Mouse (Mus musculus): ENCODE measurements around the gene Erc2.
"Not testable (repeated sequence)": the region's sequence is repeated elsewhere in the genome, so short reads cannot be mapped to it uniquely, and the experiment has no call there.

The Erc2 gene

DNA sequence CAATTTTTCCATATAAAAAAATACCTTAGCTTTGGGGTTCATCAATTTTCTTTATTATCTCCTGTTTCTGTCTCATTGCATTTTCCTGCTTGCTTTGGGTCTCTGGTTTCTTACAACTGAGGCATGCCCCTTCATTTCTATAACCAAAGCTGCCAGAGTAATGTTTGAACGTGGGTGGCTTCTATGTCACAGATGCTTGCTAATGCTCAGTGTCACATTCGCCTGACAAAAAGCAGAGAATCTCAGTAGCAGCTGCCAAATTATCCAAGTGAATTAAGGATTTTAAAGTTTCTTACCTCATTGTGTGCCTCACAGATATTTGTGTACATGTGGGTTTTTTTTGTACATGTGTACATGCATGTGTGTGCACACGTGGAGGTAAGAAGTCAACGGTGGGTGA is 210.0 kb downstream of the Erc2 start:
- no peak for DNase-seq (ENCODE audit: low read depth, low spot score)

DNA sequence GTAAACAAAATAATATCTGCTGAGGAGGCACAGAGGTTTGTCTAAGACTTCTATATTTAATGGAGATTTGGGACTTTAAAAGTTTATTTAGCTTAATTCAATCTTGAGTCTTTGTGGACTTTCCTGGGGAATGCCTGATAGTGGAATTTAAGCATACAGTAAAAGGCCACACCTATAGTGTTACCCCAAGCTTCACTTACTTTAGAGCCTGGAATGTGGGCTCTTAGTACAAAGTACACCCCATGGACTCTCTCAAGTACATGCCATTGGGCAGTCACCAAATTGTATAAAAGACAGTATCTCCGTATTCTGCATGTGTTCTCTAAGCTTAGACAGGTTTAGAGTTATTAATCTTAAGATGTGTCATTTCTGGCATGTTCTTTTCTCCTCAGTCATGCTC is 213.1 kb downstream of the Erc2 start:
- no peak for DNase-seq (ENCODE audit: low read depth, low spot score)

DNA sequence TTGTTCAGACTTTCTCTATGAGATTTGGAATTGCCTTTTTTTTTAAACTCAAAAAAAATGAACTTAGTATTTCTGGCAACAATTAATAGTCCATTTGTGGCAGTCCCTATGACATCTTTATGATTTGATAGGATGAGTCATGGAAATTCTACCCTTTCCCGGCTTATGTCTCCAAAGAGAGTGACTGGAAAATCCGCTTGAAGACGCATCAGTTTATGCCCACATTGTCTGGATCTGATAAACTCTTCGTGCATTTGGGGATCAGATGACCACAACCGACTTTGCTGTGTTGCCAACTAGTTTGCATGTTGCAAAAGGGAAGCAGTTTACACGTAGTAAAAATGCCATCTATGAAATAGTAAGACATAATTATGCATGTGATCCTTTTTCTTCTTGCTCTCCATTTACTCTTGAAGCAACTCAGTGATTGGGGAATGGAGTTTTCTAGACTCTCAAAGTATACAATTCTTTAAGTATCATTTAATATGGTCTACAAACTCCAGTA is 215.4 kb downstream of the Erc2 start:
- no peak for DNase-seq (ENCODE audit: low read depth, low spot score)

DNA sequence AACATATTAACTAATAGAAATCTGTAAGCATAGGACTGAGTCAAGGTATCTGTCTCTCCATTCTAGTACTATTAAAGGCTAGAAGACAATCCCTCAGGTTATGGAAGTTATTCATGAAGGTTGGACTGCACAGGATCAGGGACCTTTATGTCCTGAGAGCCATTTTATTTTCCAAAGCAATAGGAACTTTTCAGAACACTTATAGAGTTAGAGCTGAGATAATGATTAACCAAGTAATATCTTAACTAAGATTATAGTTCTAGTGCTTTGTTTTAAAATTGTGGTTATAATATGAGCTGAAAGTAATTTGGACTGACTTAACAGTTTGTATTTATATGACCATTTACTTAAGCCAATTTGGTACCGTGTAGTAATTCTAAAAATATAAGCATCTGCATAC is 217.9 kb downstream of the Erc2 start:
- no peak for DNase-seq (ENCODE audit: low read depth, low spot score)

DNA sequence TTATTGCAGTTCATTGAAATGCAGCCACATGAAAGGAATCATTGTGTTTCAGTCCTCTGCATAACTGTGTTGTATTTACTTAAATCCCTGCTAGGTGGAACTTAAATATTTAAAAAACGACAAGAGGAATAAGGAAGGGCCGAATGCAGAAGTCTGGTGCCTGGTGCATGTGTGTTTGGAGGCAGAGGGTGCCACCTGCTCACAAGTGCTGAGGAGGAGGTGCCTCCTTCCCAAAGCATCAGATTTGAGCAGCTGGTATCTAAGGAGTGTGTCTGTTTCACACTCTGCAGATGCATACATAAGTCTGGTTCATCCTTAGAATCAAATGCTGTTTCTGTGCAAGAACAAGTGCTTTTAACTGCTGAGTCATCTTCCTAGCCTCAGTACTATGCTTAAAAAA is 224.6 kb downstream of the Erc2 start:
- DNase-seq (ENCODE audit: low read depth, low spot score), result no peak

DNA sequence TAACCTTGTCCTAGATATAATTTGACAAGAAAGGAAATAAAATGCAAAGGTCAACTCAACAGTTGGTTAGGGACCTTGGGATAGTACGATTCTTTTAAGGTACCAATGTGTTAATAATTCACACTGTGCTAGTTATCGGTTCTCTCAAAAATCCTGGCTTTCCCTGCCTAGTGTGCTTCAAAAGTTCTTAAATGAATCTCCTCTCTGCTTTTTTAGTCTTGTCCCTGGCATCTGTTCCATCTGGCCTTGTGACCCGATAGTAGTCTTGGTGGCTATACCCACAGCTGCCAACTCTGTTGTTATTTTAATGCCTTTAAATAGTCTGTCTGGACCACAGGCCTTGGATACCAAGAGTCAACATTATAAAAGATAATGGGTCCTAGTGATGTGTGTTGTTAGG is 225.1 kb downstream of the Erc2 start:
- no peak for DNase-seq (ENCODE audit: low read depth, low spot score)

DNA sequence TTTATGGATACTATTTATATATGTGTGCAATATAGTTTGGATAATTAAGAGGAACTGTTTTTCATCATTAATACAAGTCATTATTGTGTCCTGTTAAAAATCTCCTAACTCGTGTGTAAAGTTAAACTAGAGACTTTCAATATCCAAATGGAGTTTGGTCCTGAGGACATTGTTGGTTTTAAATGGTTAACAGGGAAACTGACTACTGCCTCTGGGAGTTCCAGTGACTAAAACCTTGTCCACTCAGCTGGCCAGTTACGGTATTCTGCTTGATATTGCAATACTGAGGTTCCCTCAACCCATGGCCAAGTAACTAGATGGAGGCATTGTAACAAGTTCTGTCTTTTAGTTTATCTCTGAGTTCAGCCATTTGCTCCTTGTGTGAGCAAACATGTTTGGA is 229.0 kb downstream of the Erc2 start:
- no peak for DNase-seq (ENCODE audit: low read depth, low spot score)

DNA sequence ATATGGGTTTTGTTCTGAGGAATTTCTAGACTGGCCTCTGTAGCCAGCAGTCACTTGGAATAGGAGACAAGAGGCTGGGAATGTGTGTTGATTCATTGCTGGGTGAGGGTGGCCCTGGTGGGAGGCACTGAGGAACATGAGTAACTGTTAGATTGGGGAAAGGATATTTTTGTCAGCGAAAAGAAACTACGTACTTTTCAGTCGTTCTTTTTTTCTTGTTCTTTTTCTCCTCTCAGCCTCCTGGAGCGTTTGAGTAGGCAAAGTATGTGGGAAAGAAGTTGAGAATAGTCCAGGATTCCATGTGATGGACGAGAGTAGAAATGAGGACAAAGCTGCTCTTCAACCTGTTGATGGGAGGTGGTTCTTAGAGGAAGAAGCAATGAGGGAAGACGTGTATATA is 230.4 kb downstream of the Erc2 start:
- DNase-seq (ENCODE audit: low read depth, low spot score), result no peak

DNA sequence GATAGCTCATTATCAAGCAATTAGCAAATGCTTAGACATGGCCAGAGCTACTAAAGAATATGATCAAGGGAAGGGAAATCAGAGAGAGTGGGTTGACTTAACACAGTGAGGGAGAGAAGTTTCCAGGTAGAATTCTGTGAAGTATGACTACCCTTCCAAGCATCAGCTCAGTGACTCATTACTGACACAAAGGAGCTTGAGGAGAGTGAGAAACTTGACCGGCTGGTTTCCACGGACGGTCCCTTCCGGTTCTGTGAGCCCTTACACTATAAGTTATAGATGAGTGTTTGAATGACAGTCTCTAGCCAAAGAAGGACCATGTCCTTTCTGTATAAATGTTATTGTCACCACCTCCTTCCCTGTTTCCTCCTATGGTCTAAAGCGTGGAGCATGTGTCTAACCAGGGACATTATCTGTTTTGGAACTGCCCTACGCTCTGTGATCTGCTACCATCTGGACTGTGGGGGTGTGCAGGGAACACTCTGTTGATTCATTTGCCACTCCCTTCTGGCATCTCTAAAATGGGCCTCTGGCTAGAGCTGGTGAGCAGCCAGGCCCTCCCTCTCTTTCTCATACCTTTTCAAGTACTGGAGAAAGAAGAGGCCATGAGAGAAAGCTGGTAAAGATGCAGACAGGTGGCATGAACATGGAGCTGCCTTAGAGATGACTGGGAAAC is 238.3 kb downstream of the Erc2 start:
- DNase-seq (ENCODE audit: low read depth, low spot score), result no peak

DNA sequence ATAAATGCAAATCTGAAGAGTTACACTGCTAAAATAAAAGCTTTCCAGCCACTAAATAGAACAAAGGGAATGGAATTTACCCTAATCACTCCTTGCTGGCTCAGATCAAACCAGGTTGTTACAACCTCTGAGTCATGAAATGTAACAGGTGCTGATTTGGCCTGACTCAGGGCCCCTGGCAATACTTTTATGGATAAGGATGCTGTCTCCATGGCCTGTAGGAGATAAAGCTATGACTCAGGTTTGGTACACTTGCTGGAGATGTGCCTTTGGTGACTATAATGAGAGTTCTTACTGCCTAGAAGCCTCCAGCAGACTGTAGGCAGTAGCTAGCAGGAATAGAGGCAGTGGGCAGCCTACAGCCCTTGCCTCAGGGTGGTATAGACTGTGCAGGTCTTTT is 240.1 kb downstream of the Erc2 start:
- DNase-seq (ENCODE audit: low read depth, low spot score), result no peak

DNA sequence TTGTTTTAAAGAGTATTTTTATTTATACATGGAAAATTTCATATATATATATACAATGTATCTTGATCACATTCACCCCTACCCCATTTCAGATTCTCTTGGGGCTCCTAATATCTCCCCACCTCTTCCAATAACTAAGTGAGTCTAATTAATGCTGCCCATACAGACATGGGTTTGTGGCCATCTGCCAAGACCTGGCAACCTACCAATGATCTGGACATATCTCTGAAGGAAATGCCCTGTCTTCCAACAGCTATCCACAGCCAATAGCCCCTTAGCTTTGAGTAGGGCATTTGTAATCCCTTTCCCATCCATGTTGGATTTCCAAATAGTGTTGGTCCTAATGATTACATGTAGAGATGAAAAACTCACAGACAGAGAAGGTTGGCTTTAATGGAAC is 245.2 kb downstream of the Erc2 start:
- DNase-seq (ENCODE audit: low read depth, low spot score), result no peak

DNA sequence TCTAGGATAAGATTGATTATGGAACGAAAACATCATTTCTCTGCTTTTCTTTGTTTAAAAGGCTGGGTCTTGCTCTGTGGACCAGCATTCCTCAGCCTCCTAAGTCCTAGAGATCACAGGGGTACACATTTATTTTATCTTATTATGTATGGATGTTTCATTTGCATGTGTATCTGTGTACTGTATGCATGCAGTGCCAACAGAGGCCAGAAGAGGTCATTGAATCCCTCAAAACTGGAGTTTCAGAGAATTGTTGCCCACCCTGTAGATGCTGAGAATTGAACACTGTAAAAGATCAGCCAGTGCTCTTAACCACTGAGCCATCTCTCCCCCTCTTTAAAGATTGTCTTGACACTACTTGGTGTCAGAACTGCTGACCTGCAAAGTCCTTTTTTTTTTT is 251.4 kb downstream of the Erc2 start:
- DNase-seq (ENCODE audit: low read depth, low spot score), result no peak

DNA sequence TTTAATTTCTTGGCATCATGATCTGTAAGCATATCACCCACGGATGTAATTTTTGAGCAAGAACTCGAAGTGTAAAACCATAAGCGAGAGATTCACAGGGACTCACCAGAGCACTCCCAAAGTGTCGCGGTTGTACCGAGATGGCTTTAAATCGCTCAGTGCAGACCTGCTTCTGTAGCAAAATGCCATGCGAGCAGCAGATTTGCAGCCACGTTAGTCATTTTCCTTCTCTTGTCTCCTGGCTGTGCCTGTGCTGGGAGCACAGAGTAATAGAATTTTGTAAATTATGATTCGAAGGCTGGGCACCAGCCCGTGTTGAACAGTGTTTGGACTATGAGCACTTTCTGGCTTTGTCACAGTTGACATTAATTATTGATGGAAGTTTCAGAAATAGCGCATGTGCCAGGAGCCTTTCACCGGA is 253.8 kb downstream of the Erc2 start:
- DNase-seq (ENCODE audit: low read depth, low spot score), result no peak

DNA sequence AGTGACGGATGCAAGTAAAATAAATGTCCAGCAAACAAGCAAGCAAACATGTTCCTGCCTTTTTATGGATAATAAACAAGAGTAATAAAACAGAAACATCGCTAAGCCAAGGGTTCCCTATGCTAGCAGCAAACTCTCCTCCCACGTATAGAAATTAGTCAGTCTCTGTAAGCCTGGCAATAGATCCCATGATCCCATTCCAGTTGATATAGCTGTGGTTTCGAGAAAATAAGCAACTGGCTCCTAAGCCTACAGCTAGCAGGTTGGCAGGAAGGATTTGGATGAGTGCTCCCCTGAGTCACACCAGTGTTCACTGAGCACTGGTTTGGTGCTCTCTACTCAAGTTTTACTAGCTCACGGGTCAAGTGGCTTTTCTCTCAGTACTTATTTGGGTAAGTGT is 259.7 kb downstream of the Erc2 start:
- DNase-seq (ENCODE audit: low read depth, low spot score), result no peak

DNA sequence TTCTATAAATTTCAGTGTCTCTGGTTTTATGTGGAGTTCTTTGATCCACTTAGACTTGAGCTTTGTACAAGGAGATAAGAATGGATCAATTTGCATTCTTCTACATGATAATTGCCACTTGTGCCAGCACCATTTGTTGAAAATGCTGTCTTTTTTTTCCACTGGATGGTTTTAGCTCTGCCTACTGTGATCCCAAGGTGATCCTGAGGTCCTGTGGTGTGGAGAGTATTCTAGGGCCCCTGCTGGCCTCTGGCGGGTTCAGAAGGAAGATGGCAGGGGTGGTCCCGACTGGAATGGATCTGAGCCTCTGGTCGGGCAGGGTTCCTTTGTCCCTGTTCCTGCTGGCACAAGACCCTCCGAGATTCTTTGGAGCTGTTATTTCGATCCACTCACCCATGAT is 264.1 kb downstream of the Erc2 start:
- DNase-seq (ENCODE audit: low read depth, low spot score), result not testable (repeated sequence)

DNA sequence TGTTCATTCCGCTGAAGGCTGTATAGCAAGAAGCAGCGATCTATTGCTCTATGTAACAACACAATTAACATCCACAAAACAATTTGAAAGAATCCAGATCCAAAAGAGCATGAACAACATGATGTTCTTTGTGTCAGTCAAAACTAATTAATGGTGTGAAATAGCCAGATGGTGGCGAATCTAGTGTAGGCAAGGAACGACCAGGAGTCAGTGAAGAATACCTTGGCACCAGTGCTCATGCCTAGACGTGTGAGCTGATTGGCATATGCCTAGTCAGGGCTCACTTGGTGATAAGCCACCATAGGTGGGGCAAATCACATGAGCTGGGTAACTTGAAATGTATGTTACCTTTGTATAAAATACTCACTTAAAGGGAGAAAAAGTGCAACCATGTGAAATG is 265.3 kb downstream of the Erc2 start:
- no peak for DNase-seq (ENCODE audit: low read depth, low spot score)

DNA sequence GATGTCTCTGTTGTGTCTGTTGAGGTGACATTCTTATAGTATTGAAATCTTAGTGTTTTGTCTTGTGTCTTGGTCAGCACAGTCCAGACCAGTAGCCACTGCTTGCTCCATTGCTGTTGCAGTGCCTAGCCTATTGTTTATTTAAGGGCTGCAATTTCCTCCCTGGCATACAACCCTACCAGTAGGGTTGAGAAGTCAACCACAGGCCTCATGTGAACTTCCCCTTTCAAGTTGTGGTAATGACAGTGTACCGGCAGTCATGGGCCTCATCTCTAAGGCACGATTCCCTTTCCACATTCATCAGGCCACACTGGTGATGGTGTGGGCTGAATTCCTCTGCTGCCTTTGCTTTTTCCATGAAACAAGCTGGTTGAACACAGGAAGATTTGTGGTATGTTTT is 267.4 kb downstream of the Erc2 start:
- DNase-seq (ENCODE audit: low read depth, low spot score), result no peak

DNA sequence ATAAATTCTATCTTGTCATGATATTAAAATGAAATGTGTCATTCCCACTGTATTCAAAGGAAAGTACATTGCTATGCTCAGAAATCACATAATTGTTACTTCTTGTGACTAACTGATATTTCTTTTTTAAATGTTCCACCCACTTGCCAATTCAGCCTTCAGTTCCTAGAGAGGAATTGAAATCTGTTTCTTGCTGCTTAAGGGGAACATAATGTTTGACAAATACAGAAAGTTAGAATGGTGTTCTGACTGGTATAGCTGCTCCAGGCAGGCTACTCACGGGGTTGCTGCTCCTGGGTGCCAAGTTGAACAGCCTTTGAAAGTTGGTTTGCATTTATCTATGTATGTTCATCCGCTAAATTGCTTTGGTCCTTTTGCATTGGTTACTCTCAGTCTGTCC is 270.2 kb downstream of the Erc2 start:
- no peak for DNase-seq (ENCODE audit: low read depth, low spot score)

DNA sequence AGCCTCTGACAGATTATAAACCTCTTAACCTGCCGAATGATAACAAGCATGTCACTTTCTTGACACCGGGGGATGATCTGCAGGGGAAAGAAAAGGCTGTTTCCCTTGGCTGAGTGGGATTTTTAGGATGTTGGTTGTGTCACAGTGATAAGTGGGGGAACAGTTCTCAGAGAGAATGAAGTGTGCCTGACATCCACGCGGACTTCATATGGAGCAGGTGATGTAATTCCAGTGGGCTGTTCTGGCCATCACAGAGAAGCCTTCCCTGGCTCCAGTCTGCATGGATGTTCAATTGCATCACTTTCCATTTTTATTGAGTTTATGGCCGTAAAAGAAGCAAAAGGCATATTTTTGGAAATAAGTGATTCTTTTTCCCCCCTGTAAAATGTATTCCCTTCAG is 279.5 kb downstream of the Erc2 start:
- DNase-seq (ENCODE audit: low read depth, low spot score), result no peak

DNA sequence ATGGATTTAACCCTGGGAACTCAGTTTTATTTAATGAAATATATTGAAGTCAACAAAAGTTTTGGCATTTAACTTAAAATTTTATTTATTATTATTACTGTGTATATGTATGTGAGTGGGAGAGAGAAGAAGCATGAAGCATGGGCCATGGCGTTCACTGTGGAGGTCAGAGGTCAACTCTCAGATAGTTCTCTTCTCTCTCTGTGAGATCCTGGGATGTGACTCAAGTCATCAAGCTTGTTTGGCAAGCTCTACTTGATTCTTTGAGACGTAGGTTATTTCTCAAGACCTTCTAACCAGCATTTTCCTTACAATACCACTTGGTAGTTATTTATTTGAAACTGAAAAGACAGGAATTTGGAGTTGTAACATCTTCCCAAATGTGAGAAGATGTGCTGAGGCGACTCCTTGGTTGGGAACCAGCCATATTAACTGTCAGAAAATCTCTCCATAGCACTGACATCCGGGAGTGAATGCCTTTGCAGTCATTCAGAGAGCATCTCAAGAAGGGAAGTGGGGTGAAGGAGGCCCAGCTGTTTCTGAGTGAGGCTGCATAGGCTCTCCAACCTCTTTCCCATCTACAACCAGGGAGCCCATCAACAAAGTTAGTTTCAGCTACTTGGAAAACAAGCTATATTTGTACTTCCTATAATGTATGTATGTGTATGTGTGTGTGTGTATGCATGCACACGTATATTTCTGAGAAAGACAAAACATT is 299.6 kb downstream of the Erc2 start:
- DNase-seq (ENCODE audit: low read depth, low spot score), result no peak

DNA sequence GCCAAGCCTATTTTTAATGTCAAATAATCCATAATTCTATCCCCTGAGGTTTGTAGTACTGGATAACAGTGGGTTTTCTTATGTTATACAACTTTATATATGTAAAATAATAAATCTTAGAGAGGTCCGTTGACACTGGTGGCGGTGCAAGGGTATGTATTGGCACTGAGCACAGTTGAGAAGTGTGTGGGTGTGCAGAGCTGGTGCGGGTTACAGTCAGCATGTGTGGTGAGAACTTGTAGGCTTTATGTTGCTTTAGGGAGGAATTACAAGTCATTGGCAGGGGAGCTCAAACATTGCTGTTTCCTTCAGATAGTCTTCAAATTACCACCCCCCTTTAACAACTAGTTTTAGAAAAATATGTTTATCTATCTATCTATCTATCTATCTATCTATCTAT is 305.1 kb downstream of the Erc2 start:
- no peak for DNase-seq (ENCODE audit: low read depth, low spot score)

DNA sequence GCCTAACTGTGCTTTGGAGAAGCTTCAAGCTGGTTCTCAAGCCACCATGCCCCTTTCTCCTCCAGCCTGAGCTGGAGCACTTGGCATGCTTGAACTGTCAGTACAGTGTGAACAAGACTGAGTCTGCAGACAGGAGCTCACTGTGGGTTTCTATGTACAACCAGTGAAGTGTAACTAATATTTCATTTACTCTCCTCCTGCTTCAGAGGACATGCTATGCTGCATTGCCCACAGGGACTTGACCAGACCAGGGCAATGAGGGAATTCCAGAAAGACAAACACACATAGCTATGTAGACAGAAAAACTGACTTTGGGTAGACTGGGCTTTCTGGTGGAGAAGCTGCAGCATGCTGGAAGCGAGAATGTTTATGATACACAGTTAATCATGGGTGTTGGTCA is 311.3 kb downstream of the Erc2 start:
- no peak for DNase-seq (ENCODE audit: low read depth, low spot score)

DNA sequence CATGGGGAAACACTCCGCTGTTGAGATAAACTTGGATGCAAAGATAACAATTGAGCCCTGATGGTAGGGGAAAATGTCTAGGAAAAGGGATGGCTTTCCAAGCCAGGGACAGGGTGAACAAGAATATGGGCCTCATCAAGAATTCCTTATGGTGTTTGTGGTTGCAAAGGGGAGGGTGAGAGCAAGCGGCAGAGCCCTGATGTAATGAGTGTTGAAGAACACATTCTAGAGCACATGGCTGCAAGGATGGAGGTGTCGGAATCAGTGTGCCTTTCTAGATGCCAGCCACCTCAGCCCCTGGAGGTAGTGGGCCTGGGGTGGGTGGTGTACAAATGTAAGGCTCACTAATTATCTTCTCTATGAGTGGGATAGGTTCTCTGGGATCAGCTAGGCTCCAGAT is 313.5 kb downstream of the Erc2 start:
- no peak for DNase-seq (ENCODE audit: low read depth, low spot score)

DNA sequence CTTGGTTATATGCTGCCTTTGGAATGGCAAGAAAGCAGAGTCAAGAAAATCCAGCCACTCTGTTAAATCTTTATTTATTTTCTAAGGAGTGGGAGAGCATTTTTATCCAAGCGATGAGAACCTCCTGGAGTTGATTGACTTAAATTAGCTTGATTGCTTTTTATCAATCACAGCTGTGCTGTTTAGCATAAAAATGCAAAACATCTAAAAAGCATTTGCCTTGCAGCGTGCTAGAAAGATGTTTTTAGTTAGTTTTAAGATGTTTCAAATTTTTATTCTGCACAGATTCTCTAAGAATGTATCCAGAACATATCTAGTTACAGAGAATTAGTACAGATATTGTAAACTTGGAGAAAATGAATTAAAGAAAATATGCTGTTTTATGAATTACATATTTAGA is 315.7 kb downstream of the Erc2 start:
- DNase-seq (ENCODE audit: low read depth, low spot score), result no peak
